Mouse (Mus musculus): ENCODE measurements around the gene Txnip. TPM values are rescaled to one million over a fixed set of nuclear protein-coding genes. Genes with fewer than 3 reads are reported as not detected.

The Txnip gene
- polyA plus RNA-seq, 1 experiment from 2014 or later: 338 TPM

- POLR2A ChIA-PET: interaction anchor here (0.8 to 3.1 kb wide), 3 partner anchors 12 to 295 kb away, joined by 3 to 21 read pairs (median 11); partner anchors contain the start of gene Txnip
- CTCF ChIA-PET: interaction anchor here (1.2 to 11.5 kb wide), 3 partner anchors 12 to 71 kb away, joined by 3 to 312 read pairs (median 6); partner anchors contain the start of genes Itga10 and Txnip
Measured at GRCm38 (mm10) chr3:96573611-96574511, 16.1 kb downstream of the Txnip start.

GRCm38 (mm10) chr3:96575272-96575984 is 17.7 kb downstream of the Txnip start:
- DNase-seq (ENCODE audit: low read depth, low spot score) (no peak), ATAC-seq (no peak)
- in situ Hi-C loops (cut with MboI; ENCODE audit: low pct_unique_long_range_greater_than_20kb): no loop called here
- POLR2A ChIA-PET: interaction anchor here (0.6 to 3.5 kb wide), 5 partner anchors 13 to 268 kb away, joined by 3 to 44 read pairs (median 21); partner anchors contain the start of gene Txnip
- CTCF ChIA-PET: interaction anchor here (1.7 to 11.5 kb wide), 3 partner anchors 13 to 27 kb away, joined by 7 to 312 read pairs (median 19); partner anchors contain the start of genes Polr3gl and Txnip
- H3K27me3 ChIP-seq: no peaks in the 10 kb centered on the region
- no peak for TF ChIP-seq CTCF (IDR thresholded peaks at IDR 0.05)

More at GRCm38 (mm10) chr3:96573611-96574511, 16.1 kb downstream of the Txnip start:
- H3K27me3 ChIP-seq: no peaks in the 10 kb centered on the region
- in situ Hi-C loops (cut with MboI; ENCODE audit: low pct_unique_long_range_greater_than_20kb): no loop called here
- DNase-seq (ENCODE audit: low read depth, low spot score) (no peak), ATAC-seq (no peak)
- no peak for TF ChIP-seq CTCF (IDR thresholded peaks at IDR 0.05)

- ChIA-PET POLR2A (interaction anchor here (0.7 to 3.5 kb wide), 5 partner anchors 11 to 86 kb away, joined by 3 to 44 read pairs (median 7); partner anchors contain the start of gene Txnip), CTCF (interaction anchor here (1.0 to 11.5 kb wide), 10 partner anchors 11 to 132 kb away, joined by 3 to 312 read pairs (median 6); partner anchors contain the start of genes Lix1l, Nudt17, Polr3gl and Txnip)
- no peak for DNase-seq (ENCODE audit: low read depth, low spot score)
- H3K27me3 ChIP-seq: no peaks in the 10 kb centered on the region
- TF ChIP-seq CTCF (IDR thresholded peaks at IDR 0.05): no peak
- ATAC-seq: peak; percentile 29
- in situ Hi-C loops (cut with MboI; ENCODE audit: low pct_unique_long_range_greater_than_20kb): no loop called here
Measured at GRCm38 (mm10) chr3:96576005-96576658, 18.4 kb downstream of the Txnip start.

GRCm38 (mm10) chr3:96576690-96577541 is 19.2 kb downstream of the Txnip start, which contains the start of gene Gm16253:
Gm16253 (plus strand) TSS chr3:96576984.
- peak; percentile 88 for ATAC-seq
- CTCF ChIA-PET: interaction anchor here (0.7 to 11.5 kb wide), 12 partner anchors 10 to 131 kb away, joined by 3 to 312 read pairs (median 6); partner anchors contain the start of genes Lix1l, Nudt17, Polr3gl and Txnip
- no peak for TF ChIP-seq CTCF (IDR thresholded peaks at IDR 0.05)
- in situ Hi-C loops (cut with MboI; ENCODE audit: low pct_unique_long_range_greater_than_20kb): no loop called here
- H3K27me3 ChIP-seq: no peaks in the 10 kb centered on the region
- DNase-seq (ENCODE audit: low read depth, low spot score): peak; percentile 94
- POLR2A ChIA-PET: interaction anchor here (0.7 to 3.5 kb wide), 10 partner anchors 12 to 86 kb away, joined by 3 to 44 read pairs (median 3); partner anchors contain the start of gene Txnip

GRCm38 (mm10) chr3:96577566-96577965 is 19.8 kb downstream of the Txnip start:
- DNase-seq (ENCODE audit: low read depth, low spot score): no peak
- CTCF ChIA-PET: interaction anchor here (1.1 to 11.5 kb wide), 7 partner anchors 12 to 131 kb away, joined by 3 to 312 read pairs (median 5); partner anchors contain the start of genes Lix1l, Nudt17 and Txnip
- POLR2A ChIA-PET: interaction anchor here (0.8 to 3.5 kb wide), 8 partner anchors 12 to 53 kb away, joined by 3 to 44 read pairs (median 5); partner anchors contain the start of gene Txnip
- TF ChIP-seq CTCF (IDR thresholded peaks at IDR 0.05): no peak
- ATAC-seq: no peak
- in situ Hi-C loops (cut with MboI; ENCODE audit: low pct_unique_long_range_greater_than_20kb): no loop called here
- H3K27me3 ChIP-seq: no peaks in the 10 kb centered on the region

GRCm38 (mm10) chr3:96578561-96579238 is 20.9 kb downstream of the Txnip start:
- ATAC-seq (no peak), DNase-seq (ENCODE audit: low read depth, low spot score) (no peak)
- no peaks in the 10 kb centered on the region for H3K27me3 ChIP-seq
- POLR2A ChIA-PET: interaction anchor here (3.5 kb wide), 1 partner anchor 22 kb away, joined by 44 read pairs; the partner anchor contains the start of gene Txnip
- no peak for TF ChIP-seq CTCF (IDR thresholded peaks at IDR 0.05)
- in situ Hi-C loops (cut with MboI; ENCODE audit: low pct_unique_long_range_greater_than_20kb): no loop called here
- CTCF ChIA-PET: interaction anchor here (1.2 to 11.5 kb wide), 4 partner anchors 12 to 61 kb away, joined by 4 to 312 read pairs (median 30); partner anchors contain the start of genes Polr3gl and Txnip

- DNase-seq (ENCODE audit: low read depth, low spot score) (no peak), ATAC-seq (no peak)
- in situ Hi-C loops (cut with MboI; ENCODE audit: low pct_unique_long_range_greater_than_20kb): no loop called here
- POLR2A ChIA-PET: interaction anchor here (0.7 to 1.6 kb wide), 2 partner anchors 20 to 36 kb away, joined by 5 to 15 read pairs; partner anchors contain the start of gene Txnip
- no peaks in the 10 kb centered on the region for H3K27me3 ChIP-seq
- CTCF ChIA-PET: interaction anchor here (0.7 to 11.5 kb wide), 20 partner anchors 8 to 301 kb away, joined by 3 to 312 read pairs (median 6); partner anchors contain the start of genes Itga10, Lix1l, Polr3gl and Txnip
- no peak for TF ChIP-seq CTCF (IDR thresholded peaks at IDR 0.05)
Measured at GRCm38 (mm10) chr3:96579239-96579750, 21.5 kb downstream of the Txnip start.

All from Patski (cell line).